Mouse (Mus musculus) T-helper 17 cell (primary cell): Measurements from ENCODE around the gene Usp12.

ENCODE experiments used
- in situ Hi-C, 2 experiments: fragments of 300-600 bp; cut with MboI, MseI; formaldehyde crosslinking; loops; 1 replicate in 1 of 2; 2 replicates in 1 of 2; pipeline ENCODE4 v1.15.1; 2025; ENCODE audit warnings: high pct_unique_total_duplicates in 2 of 2

Usp12 gene

GRCm38 (mm10) chr5:146794853-146795252 is at the start of gene Usp12:
Gene Usp12 (minus strand): TSS chr5:146795006.
- in situ Hi-C loops: loop anchor here in 1 of 2 experiments (25.0 kb wide), 2 partner anchors 1558 to 1683 kb away; partner anchors contain the start of genes Arpc1b and Zfp655

GRCm38 (mm10) chr5:146844301-146844941 is 49.6 kb upstream of the Usp12 start:
- in situ Hi-C loops: loop anchor here in 1 of 2 experiments (25.0 kb wide), 1 partner anchor 607 kb away; the partner anchor contains the start of gene Cdk8

GRCm38 (mm10) chr5:146841996-146842395 is 47.2 kb upstream of the Usp12 start:
- in situ Hi-C loops: loop anchor here in 1 of 2 experiments (25.0 kb wide), 1 partner anchor 605 kb away; the partner anchor contains the start of gene Cdk8

- in situ Hi-C loops: loop anchor here in 1 of 2 experiments (25.0 kb wide), 1 partner anchor 604 kb away; the partner anchor contains the start of gene Cdk8
These were observed 46.5 kb upstream of the Usp12 start for GRCm38 (mm10) chr5:146841301-146841700.

GRCm38 (mm10) chr5:146840422-146840821 is 45.6 kb upstream of the Usp12 start:
- in situ Hi-C loops: loop anchor here in 1 of 2 experiments (25.0 kb wide), 1 partner anchor 603 kb away; the partner anchor contains the start of gene Cdk8

GRCm38 (mm10) chr5:146839760-146840159 is 45.0 kb upstream of the Usp12 start:
- in situ Hi-C loops: loop anchor here in 1 of 2 experiments (25.0 kb wide), 1 partner anchor 602 kb away; the partner anchor contains the start of gene Cdk8

GRCm38 (mm10) chr5:146838836-146839648 is 44.2 kb upstream of the Usp12 start:
- in situ Hi-C loops: loop anchor here in 1 of 2 experiments (25.0 kb wide), 1 partner anchor 602 kb away; the partner anchor contains the start of gene Cdk8

- in situ Hi-C loops: loop anchor here in 1 of 2 experiments (25.0 kb wide), 1 partner anchor 601 kb away; the partner anchor contains the start of gene Cdk8
These were observed 43.3 kb upstream of the Usp12 start for GRCm38 (mm10) chr5:146837967-146838720.

GRCm38 (mm10) chr5:146834959-146835358 is 40.2 kb upstream of the Usp12 start:
- in situ Hi-C loops: loop anchor here in 1 of 2 experiments (25.0 kb wide), 1 partner anchor 598 kb away; the partner anchor contains the start of gene Cdk8

GRCm38 (mm10) chr5:146833673-146834201 is 38.9 kb upstream of the Usp12 start:
- in situ Hi-C loops: loop anchor here in 1 of 2 experiments (25.0 kb wide), 1 partner anchor 596 kb away; the partner anchor contains the start of gene Cdk8

GRCm38 (mm10) chr5:146832769-146833448 is 38.1 kb upstream of the Usp12 start, which contains the start of gene Rpl21:
Gene Rpl21 (plus strand): TSS chr5:146832890.
- in situ Hi-C loops: loop anchor here in 1 of 2 experiments (25.0 kb wide), 1 partner anchor 596 kb away; the partner anchor contains the start of gene Cdk8

- in situ Hi-C loops: loop anchor here in 1 of 2 experiments (25.0 kb wide), 1 partner anchor 595 kb away; the partner anchor contains the start of gene Cdk8
These were observed 37.6 kb upstream of the Usp12 start for GRCm38 (mm10) chr5:146832435-146832768.

- in situ Hi-C loops: loop anchor here in 1 of 2 experiments (25.0 kb wide), 1 partner anchor 592 kb away; the partner anchor contains the start of gene Cdk8
These were observed 34.7 kb upstream of the Usp12 start for GRCm38 (mm10) chr5:146829528-146829927.

- in situ Hi-C loops: loop anchor here in 1 of 2 experiments (5.0 kb wide), 1 partner anchor 41 kb away; no protein-coding TSS in a partner anchor
These were observed 28.2 kb upstream of the Usp12 start for GRCm38 (mm10) chr5:146823005-146823404.

GRCm38 (mm10) chr5:146818906-146819623 is 24.3 kb upstream of the Usp12 start:
- in situ Hi-C loops: no loop called here

- in situ Hi-C loops: no loop called here
These were observed 22.8 kb upstream of the Usp12 start for GRCm38 (mm10) chr5:146817583-146817982.

- in situ Hi-C loops: no loop called here
These were observed 20.6 kb upstream of the Usp12 start for GRCm38 (mm10) chr5:146815394-146815793.

- in situ Hi-C loops: no loop called here
These were observed 18.6 kb upstream of the Usp12 start for GRCm38 (mm10) chr5:146813421-146813820.

GRCm38 (mm10) chr5:146812866-146813265 is 18.1 kb upstream of the Usp12 start:
- in situ Hi-C loops: no loop called here
